ENCODE assay signal across 8 mouse cellular contexts in the genomic region with DNA sequence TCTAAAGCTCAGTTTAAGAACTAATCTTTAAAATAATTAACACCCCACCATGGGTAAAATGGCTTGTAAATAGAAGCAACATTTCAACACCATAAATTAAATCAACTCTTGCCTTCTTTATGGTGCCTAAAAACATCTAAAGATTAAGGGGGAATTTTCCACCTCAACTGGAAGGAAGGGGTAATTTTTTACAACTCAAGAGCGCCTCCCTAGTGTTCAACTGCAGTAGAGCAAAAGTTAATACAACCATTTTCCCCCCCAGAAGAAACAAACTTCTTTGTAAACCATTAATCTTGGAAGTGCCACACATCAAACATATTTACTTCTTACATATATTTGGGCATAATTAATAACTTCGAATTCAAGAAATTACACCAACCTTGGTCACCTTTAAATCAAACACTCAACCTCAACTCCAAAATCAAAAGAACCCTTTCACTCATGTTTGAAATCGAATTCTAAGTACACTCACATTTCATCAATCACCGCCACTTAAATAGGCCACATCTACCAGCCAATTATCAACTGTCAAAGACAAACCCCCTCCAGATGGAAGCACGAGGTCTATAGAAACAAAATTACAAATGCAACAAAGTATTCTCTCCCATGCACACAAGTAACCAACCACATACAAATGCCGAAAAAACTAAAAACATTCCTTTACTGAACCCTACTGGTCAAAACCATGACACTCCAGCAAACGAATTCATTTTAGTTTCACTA. TPM values are rescaled to one million over a fixed set of nuclear protein-coding genes. Genes with fewer than 3 reads are reported as not detected.
DNase-seq lines count a peak whose midpoint lies in the region; ATAC-seq and TF ChIP-seq lines count a peak whose summit lies in the region.

No protein-coding gene starts in this region.

- H3K4me2 ChIP-seq in kidney, embryonic 15.5 days: peak overlapping the region; percentile 54
- peak overlapping the region; percentile 39 for H3K4me2 ChIP-seq in embryonic facial prominence, embryonic 12.5 days (replicated peaks)
- peak overlapping the region; percentile 53 for H3K4me2 ChIP-seq in hindbrain, embryonic 16.5 days (ENCODE audit: low read length)
- peak overlapping the region; percentile 85 for H3K4me2 ChIP-seq in myocyte (ENCODE audit: low read depth)

- no peaks in the 10 kb centered on the region for H3K9me3 ChIP-seq in kidney, embryonic 15.5 days (replicated peaks)
- H3K9me3 ChIP-seq in embryonic facial prominence, embryonic 12.5 days: no peaks in the 10 kb centered on the region
- no peaks in the 10 kb centered on the region for H3K9me3 ChIP-seq in hindbrain, embryonic 16.5 days (ENCODE audit: control insufficient read depth, low read length)

- no peak for TF ChIP-seq POLR2A in myocyte (IDR thresholded peaks at IDR 0.05; ENCODE audit: insufficient read length, low read depth)

- peaks cover 10% of the 10 kb centered on the region; the same call in 1 of the 2 replicates for H3K4me1 ChIP-seq in kidney, embryonic 15.5 days
- peaks cover 7% of the 10 kb centered on the region for H3K4me1 ChIP-seq in embryonic facial prominence, embryonic 12.5 days
- H3K4me1 ChIP-seq in hindbrain, embryonic 16.5 days (ENCODE audit: control insufficient read depth, insufficient read depth, low read depth, low read length): peaks cover 11% of the 10 kb centered on the region

- H3K79me2 ChIP-seq in myocyte (ENCODE audit: control insufficient read depth, insufficient read depth): peaks cover 97% of the 10 kb centered on the region

- peak overlapping the region; percentile 68 for H3K4me3 ChIP-seq in kidney, embryonic 15.5 days (replicated peaks)
- peak overlapping the region; percentile 63; the same call in 1 of the 2 replicates for H3K4me3 ChIP-seq in embryonic facial prominence, embryonic 12.5 days
- H3K4me3 ChIP-seq in hindbrain, embryonic 16.5 days (ENCODE audit: low read length): no peak overlapping the region; the same call in 1 of the 2 replicates
- peak overlapping the region; percentile 62 for H3K4me3 ChIP-seq in myocyte

- no peak for DNase-seq in kidney, postnatal 10 days
- DNase-seq in cerebellum, adult 18-20 months: no peak
- DNase-seq in left cerebral cortex, postnatal 25 days (ENCODE audit: low spot score in 2 of 2): no peak

- H3ac ChIP-seq in myocyte (ENCODE audit: control insufficient read depth, insufficient read length): no peak overlapping the region

- no peaks in the 10 kb centered on the region for H3K27me3 ChIP-seq in kidney, embryonic 15.5 days
- no peaks in the 10 kb centered on the region for H3K27me3 ChIP-seq in embryonic facial prominence, embryonic 12.5 days
- no peaks in the 10 kb centered on the region for H3K27me3 ChIP-seq in hindbrain, embryonic 16.5 days (replicated peaks; ENCODE audit: control insufficient read depth, insufficient read depth, low read length)
- H3K27me3 ChIP-seq in myocyte (ENCODE audit: control insufficient read depth, insufficient read depth, insufficient read length): no peaks in the 10 kb centered on the region

- no peak overlapping the region for H3K9ac ChIP-seq in kidney, embryonic 15.5 days
- no peak overlapping the region for H3K9ac ChIP-seq in embryonic facial prominence, embryonic 12.5 days
- no peak overlapping the region for H3K9ac ChIP-seq in hindbrain, embryonic 16.5 days (ENCODE audit: low read depth, low read length)

- no peak for ATAC-seq in kidney, embryonic 15.5 days (replicated peaks; ENCODE audit: low FRiP score)
- ATAC-seq in embryonic facial prominence, embryonic 12.5 days (ENCODE audit: insufficient number of reproducible peaks, insufficient read depth, low FRiP score, low TSS enrichment): no peak
- no peak for ATAC-seq in hindbrain, embryonic 16.5 days
- ATAC-seq in megakaryocyte-erythroid progenitor cell, adult 5-6 weeks (replicated peaks; ENCODE audit: low FRiP score, low TSS enrichment, poor library complexity, severe bottlenecking): no peak

- H3K36me3 ChIP-seq in kidney, embryonic 15.5 days: peaks cover 24% of the 10 kb centered on the region
- H3K36me3 ChIP-seq in embryonic facial prominence, embryonic 12.5 days: peaks cover 5% of the 10 kb centered on the region; the same call in 1 of the 2 replicates
- H3K36me3 ChIP-seq in hindbrain, embryonic 16.5 days (ENCODE audit: control insufficient read depth, insufficient read depth, low read length): no peaks in the 10 kb centered on the region
- H3K36me3 ChIP-seq in myocyte (ENCODE audit: control insufficient read depth, insufficient read depth): peaks cover 35% of the 10 kb centered on the region

- intact Hi-C loops in left cerebral cortex, postnatal 25 days (cut with DNase I): no loop called here

- H3K27ac ChIP-seq in kidney, embryonic 15.5 days: peak overlapping the region; percentile 100
- H3K27ac ChIP-seq in embryonic facial prominence, embryonic 12.5 days: peak overlapping the region; percentile 100
- H3K27ac ChIP-seq in hindbrain, embryonic 16.5 days (ENCODE audit: low read depth, low read length): no peak overlapping the region; the same call in 1 of the 2 replicates

- WGBS in kidney, embryonic 15.5 days: 83% methylated on average over 7 of the region's 7 CpGs
- 70% methylated on average over 7 of the region's 7 CpGs for WGBS in embryonic facial prominence, embryonic 12.5 days
- WGBS in hindbrain, embryonic 16.5 days: 71% methylated on average over 7 of the region's 7 CpGs

TF ChIP-seq in myocyte, 11 proteins besides CTCF, POLR2A, EP300 and RAD21:
- TF ChIP-seq CEBPB (IDR thresholded peaks at IDR 0.05; ENCODE audit: insufficient read depth, poor library complexity, severe bottlenecking): no peak
- TF ChIP-seq SRF (IDR thresholded peaks at IDR 0.05; ENCODE audit: control insufficient read depth, insufficient read length, low read depth): no peak
- no peak for TF ChIP-seq POLR2AphosphoS2 (IDR thresholded peaks at IDR 0.05; ENCODE audit: insufficient read length, low read depth)
- no peak for TF ChIP-seq TCF3 (IDR thresholded peaks at IDR 0.05; ENCODE audit: insufficient read length, low read depth)
- TF ChIP-seq TCF12 (IDR thresholded peaks at IDR 0.05; ENCODE audit: insufficient read depth, poor library complexity, severe bottlenecking): no peak
- no peak for TF ChIP-seq MYOD1 (IDR thresholded peaks at IDR 0.05; ENCODE audit: control insufficient read depth in 1 of 3, insufficient read length in 2 of 3, low read depth in 2 of 3)
- TF ChIP-seq REST (IDR thresholded peaks at IDR 0.05; ENCODE audit: insufficient read depth, insufficient read length): no peak

RNA-seq across cellular contexts. Expression of a gene that starts 0.7 kb away (rescaled TPM):
- polyA plus RNA-seq in kidney, embryonic 15.5 days (2015; fragmentation: Nextera tagmentation; extraction: Ambion mirVana): 56.6 and 61.7 TPM in 2 replicates
- polyA plus RNA-seq in embryonic facial prominence, embryonic 12.5 days (2016; fragmentation: Nextera tagmentation; extraction: Ambion mirVana): 57.9 and 65.0 TPM in 2 replicates
- polyA plus RNA-seq in hindbrain, embryonic 16.5 days (2015; fragmentation: Nextera tagmentation; extraction: Ambion mirVana): 34.0 and 35.3 TPM in 2 replicates
- 7.9 TPM for polyA plus RNA-seq in myocyte (2012; fragmentation: generic; extraction: Trizol)
- total RNA-seq in left cerebral cortex, postnatal 25 days (2021): 10 to 100 TPM; 45.7 to 57.4 TPM
- total RNA-seq in megakaryocyte-erythroid progenitor cell, adult 5-6 weeks (2014; fragmentation: Nextera tagmentation): 48.8 and 57.3 TPM in 2 replicates
- total RNA-seq in megakaryocyte-erythroid progenitor cell, adult 5-6 weeks (2017): 101 and 150 TPM in 2 replicates
